Mouse (Mus musculus) embryo, embryonic 9.5 days (tissue): Measurements from ENCODE around the gene Slc5a10.

Experiments
- DNase-seq: peaks from one replicate; pipeline ENCODE4 v3.0.0-alpha.2; 2017; ENCODE audit errors: extremely low spot score

Gene Slc5a10

DNA sequence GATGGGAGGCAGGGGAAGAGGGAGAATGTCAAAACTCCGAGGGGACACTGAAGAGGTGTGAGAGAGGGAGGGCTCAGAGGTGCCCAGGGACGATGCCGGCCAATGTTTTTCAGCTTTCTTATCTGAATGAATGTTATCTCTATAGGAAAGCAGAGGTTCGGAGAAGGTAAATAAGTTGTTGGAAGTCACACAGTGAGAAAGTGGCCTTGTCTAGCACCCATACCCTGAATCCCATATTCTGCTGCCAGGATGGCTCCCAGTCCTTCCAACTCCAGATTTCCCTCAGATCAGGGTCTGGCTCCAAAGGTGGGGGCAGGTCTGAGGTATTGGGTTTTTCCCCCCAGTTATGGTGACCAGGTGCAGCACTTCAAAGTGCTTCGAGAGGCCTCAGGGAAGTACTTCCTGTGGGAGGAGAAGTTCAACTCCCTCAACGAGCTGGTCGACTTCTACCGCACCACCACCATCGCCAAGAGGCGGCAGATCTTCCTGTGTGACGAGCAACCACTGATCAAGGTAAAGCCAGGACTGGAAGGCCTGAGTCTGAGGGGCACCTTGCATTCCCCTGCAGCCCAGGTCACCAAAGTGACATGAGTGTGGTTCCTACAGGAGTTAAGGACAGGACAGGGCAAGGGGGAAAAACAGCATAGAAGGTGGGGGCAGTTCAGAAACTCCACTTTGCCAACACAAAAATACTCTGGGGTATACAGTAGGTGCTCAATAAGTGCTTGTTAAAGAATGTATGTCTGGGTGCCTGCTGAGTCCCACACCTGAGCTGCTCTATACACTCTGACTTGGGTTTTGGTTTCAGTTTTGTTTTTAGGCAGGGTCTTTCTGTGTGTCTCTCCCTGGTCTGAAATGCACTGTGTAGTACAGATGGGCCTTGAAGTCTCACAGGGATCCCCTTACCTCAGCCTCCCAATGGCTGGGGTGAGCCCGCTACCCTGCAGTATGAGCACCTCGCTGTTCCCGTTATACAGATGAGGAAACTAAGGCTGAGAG, 50.8 kb downstream of the Slc5a10 start:
- DNase-seq: no peak

DNA sequence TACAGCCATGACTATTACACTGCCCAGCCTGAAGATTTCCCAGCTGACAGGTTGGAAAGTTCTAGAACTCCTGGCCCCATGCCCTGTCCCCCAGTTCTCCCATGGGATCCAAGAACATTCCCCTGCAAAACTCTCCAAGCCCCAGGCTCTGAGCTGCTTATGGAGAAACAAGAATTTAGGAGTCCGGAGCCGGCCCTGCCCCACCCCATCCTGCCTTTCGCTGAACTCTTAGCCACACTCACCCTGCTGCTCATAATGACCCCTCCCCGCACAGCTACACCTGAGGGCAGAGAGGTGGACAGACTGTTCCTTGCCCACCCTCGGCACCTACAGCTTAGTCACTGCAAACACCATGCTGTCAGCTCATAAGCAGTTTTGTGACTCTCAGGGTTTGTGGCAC, 52.8 kb downstream of the Slc5a10 start:
- no peak for DNase-seq

DNA sequence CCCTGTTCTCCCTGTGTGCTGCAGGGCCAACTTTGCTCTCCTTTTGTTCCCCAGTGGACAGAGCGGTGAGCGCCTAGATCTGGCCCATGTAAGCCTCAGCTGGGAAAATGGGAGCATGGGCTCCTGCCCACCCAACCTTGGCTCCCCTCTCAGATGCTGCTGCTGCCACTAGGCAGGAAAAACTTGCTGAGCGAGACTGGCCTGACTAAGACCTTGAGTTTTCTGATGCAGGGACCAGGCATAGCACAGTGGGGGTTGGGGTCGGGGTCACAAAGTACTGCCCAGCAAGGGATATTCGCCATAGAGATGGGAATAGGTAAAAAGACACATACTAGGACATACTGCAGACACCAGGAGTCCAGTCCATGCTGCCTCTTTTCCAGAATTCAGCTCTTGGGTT, 53.4 kb downstream of the Slc5a10 start:
- DNase-seq: no peak

DNA sequence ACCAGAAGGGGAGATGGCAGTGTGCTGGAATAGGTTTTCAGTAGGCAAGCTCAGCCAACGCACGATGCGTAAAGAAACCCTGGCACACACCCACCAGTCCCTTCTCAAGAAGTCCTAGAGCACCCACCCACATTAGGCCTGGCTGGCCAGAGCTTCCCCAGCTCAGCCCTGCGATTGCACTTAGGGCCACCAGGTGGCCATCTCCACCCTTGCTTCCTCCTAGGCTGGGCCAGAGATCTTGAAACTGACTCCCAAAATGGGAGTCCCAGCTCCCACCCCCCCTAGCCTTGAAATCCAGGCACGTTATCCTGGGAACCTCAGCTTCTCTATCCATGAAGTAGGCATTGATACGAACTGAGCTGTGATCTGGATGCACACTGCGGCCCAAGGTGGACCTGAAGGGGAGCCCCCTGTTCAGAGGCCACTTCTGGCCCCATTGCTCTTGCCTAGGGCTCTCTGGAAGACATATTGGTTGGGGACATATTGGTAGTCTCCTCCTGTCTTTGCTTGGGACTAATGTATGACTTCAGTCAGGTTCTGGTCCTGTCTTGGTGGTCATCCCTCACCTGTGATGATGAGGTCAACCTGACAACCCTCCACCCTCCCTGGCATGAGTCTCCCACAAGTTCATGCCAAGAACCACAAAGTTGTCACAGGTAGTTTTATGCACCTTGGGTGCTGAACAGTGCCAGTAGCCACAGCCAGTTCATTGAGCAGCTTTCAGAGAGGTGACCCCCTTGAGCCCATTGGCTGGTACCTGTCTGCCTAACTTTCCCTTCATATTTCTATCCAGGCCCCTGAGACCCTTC, 54.4 kb downstream of the Slc5a10 start:
- DNase-seq: peak; percentile 21

DNA sequence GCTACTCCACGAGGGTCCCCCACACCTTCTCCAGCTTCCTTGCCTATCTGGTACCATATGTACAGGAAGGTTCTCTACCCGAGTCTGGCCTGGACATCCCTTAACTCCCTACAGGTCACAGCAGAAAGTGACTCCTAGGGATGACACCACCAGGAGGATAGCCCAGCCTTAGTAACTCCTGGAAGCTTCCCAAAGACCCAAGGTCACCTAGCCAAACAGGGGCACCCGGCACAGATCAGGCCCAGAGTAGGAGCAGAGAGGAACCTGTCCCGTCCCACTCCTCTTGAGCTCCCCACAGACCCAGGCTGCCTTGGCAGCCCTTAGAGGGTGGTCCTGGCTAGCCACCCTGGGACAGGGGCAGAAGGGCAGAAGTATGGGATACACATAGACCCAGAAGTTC, 55.2 kb downstream of the Slc5a10 start:
- DNase-seq: no peak

DNA sequence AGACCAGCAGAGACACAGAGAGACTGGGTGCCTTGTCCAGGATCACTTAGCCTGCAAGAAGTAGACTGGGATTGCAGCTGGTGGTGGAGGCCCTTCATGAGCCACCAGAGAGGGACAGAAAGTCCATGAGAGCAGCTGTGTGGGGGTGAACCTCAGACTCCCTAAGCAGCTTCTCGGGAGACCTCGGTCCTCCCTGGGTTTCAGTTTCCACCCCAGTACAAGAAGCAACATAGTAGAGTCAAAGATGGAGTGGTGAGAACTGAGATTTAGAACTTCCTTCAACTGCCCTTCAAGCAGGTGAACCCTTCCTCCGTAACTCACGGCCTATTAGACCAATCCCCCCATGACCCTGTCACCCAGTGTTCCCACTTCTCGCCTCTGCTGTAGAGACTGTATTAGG, 58.4 kb downstream of the Slc5a10 start:
- DNase-seq: no peak

DNA sequence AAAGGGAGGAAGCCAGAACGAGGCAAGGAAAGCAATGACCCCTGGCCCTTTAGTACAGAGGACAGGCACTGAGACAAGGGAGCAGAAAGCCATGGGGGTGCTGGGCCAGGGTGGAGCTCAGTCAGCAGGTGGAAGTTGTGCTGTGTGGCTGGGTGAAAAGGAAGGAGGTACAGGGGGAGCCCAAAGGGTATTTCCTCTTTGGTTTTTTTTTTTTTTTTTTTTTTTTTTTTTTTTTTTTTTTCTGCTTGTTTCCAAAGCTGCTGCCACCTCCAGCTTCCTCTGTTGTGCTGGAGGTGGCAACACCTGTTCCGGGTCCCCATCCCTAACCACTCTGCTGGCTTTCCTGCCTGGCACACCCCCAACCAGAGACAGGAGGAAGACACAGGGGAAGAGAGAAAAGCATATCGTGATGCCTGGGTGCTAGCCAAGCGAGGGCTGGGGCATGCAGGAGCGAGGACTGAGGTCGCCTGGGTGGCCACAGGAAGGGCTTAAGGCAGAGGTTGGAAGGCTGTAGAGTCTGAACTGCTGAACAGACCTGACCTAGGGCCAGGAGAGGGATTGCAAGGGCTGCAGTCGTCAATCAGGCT, 59.7 kb downstream of the Slc5a10 start:
- DNase-seq: no peak

DNA sequence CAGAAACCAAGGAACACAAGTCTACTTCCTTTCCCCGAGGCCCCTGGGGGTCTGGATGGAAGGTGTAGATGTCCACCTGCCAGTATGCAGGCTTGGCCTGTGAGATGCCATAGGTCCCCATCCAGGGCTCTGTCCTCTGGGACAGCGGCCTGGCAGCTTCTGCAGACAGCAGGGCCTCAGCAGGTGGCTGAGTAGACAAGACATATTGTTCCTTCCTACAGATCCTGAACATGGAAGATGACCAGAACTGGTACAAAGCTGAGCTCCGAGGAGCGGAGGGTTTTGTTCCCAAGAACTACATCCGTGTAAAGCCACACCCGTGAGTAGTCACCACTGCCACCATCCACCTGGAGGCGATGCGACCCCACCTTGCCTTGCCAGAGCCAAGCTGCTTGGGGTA, 60.6 kb downstream of the Slc5a10 start:
- DNase-seq: no peak

DNA sequence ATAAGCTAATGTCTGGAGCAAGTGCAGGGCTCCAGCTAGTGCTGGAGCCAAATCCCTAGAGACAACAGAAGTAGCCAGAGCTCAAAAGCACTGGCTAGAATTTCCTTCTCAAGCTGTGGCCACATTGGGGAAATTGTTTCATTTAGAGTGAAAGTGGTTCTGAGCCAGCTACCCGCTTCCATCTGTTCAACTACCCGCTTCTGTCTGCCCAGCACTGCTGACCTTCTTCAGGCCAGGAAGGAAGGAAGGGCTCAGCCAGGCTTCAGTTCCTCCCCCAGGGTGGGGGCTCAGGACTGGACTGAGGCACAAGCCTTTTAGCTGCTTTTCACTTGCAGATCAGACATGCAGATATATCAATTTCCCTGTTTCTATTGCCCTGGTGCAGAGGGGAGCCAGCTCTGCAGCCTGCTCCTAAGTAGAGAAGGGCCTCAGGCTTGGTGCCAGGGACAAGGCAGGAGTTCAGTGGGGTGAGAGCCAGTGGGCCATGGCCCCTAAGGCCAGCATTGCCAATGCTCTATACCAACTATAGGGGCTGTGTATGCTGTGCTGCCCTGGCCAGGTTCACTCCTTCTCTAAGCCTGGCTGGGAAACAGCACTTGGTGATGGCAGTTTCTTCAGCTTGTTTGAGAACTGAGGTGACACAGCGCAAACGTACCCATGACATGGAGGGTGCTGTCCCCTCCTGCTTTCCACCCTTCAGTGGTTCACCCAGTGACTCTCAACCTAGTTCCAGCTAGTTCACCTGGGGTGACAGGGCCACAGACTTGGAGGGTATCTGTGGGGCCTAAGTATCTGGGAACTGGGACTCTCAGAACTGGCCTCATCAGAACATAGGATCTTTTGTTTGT, 61.4 kb downstream of the Slc5a10 start:
- DNase-seq: no peak

DNA sequence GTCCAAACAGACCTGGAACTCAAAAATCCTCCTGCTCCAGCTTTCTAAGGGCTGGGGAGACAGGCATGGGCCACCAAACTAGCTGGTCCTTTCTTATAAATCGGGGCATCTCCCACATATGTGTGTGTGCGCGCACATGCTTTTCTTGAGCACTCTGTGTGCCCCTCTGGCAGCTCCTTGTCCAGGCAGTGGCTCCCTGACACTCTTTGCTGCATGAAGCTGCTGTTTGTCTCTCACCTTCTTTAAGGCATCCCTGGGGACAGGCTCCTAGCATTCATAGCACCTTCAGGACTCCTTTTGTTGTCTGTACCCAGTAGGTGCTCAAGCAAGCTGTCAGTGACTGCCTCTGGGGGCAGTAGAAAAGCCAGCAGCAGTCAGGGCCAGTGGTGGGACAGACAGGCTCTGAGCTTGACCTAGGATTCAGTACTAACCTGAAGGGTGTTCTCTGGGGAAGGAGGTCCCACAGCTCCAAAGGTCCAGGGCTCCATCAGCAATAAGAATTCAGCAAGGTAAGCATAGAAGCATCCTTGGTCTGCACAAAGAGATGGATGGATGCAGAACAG, 62.2 kb downstream of the Slc5a10 start:
- no peak for DNase-seq

DNA sequence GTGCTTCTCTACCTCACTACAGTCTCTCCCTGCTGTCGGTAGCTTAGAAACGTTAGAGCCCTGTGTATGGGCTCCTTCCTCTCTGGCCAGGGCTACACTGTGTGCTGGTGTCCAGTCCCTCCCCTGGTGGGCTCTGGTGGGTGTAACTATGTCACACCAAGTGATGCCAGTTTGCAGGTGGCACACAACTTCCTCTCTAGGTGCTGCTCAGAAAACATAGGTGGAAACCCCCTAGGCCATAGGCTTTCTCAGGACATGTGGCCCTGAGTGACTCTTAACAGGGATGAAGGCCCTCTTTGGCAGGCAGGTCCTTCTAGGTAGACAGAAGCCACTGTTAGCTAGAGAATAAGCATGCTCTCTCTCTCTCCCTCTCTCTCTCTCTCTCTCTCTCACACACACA, 63.2 kb downstream of the Slc5a10 start:
- DNase-seq: no peak

DNA sequence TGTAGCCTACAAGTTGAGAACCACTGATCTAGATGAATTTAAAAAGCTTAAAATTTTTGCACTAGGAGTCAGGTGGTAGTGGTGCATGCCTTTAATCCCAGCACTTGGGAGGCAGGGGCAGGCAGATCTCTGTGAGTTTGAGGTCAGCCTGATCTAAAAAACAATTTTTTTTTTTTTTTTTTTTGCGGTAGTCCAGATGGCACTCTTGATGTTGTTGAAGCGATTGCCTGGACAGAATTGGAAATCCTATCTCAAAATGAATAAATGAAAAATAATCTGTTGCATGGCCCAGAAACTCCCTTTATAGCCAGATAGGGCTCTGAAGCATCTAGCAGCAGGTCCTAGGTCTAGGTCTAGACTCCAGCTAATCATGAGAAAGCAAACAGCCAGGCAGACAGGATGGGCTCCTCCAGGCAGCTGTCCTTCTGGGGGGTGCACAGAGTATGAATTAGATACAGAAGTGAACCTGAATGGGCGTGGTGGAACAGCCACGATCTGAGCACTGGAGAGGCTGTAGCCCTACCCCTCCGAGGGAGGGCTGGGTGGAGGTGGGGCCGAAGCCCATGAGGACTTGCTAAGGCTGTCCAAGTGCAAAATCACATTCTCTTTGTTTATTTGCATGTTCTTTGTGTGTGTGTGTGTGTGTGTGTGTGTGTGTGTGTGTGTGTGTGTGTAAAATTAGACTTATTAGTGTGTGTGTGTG, 64.3 kb downstream of the Slc5a10 start:
- no peak for DNase-seq

DNA sequence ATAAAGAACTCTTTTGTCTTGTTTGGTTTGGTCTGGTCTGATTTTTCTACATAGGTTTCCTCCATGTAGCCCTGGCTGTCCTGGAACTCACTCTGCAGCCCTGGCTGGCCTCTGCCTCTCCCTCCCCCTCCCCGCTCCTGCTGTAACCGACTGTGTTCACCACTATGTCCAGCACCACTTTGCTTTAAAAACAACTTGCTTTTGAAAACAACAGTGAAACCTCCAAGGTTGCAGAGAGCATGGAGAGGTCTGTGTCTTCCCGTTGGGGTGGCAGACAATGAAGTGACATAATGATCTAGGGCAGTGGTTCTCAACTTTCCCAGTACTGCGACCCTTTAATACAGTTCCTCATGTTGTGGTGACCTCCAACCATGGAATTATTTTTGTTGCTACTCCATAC, 65.0 kb downstream of the Slc5a10 start:
- DNase-seq: no peak

DNA sequence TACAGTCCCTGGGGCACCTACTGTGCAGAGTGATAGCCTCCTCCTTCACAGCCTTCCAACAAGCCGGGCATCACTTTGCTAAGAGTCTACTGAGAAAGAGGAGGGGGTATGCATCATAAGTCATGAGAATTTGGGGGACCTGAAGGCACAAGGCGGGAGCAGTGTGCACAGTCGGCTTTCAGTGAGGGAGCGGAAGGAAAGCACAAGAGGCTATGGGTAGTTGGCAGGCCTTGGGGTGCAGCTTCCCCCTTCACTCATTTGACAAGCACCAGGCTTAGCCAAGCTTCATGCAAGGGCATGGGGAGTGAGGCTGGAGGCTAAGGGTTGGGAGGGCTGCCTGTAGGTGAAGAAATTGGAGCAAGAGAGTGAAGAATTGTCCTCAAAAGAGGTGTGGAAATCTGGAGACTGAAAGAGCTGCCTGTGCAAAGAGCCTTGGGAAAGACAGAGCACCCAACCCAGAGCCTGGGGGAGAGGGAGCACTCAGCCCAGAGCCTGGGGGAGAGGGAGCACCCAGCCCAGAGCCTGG, 65.8 kb downstream of the Slc5a10 start:
- DNase-seq: no peak

DNA sequence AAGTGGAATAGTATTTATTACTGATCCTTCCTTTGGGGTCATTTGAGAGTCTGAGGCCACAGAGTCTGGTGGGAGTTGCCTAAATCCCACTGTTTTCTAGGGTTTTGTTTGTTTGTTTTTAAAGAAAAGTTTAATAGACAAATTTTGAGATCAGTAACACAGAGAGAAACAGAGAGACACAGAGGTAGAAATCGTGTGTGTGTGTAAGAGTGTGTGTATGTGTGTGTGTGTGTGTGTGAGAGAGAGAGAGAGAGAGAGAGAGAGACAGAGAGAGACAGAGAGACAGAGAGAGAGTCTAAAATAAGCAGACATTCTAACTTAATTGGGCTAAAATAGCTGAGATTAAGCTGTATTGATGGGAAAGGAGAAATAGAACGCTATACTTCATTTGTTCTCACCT, 67.1 kb downstream of the Slc5a10 start:
- no peak for DNase-seq

DNA sequence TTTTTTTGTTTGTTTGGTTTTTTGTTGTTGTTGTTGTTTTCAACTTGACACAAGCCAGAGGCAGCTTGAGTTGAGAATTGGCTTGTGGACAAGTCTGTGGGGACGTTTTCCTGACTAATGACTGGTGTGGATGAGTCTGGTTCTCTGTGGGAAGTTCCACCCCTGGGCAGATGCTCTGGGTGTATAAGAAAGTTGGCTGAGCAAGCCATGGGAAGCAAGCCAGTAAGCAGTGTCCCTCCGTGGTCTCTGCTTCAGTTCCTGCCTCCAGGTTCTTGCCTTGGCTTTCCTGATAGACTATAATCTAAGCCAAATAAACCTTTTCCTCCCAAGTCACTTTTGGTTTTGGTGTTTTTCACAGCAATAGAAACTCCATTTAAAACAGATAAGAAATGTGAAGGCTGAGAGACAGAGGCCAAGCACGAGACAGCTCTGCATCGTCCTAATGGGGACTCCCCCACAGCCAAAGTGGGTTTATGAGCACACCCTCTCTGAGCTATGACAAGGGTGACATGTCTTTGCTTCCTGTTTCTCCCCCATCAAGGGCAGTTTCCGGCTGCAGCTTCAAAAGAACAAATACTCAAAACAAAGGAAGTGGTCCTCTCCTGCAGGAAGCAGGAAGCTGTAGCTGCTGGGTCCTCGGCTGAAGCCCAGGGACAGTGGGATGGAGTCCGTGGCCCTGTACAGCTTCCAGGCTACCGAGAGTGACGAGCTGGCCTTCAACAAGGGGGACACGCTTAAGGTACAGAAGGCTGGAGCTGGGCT, 67.8 kb downstream of the Slc5a10 start, which contains the start of gene Grap:
TSS of gene Grap (plus strand) at position 580 of the 762 bp plus-strand sequence.
- no peak for DNase-seq

DNA sequence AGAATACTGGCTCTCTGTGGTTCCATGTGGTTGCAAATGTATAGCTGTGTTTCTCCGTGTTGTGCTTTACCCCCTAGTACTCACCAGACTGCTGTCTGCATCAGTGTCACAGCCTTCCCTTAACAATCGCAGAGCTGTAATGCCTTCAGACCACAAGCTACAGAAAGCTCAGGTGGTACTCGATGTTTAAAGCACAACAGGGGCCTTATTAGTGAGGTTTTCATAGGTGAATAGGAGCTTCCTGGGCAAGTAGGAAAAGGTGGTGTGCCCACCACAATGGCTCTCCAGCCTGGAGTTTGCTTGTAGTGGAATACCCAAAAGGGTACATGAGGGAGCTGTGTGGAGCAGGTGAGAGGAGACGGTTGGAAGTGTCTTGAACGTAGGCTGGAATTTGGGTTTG, 68.4 kb downstream of the Slc5a10 start:
- DNase-seq: no peak

DNA sequence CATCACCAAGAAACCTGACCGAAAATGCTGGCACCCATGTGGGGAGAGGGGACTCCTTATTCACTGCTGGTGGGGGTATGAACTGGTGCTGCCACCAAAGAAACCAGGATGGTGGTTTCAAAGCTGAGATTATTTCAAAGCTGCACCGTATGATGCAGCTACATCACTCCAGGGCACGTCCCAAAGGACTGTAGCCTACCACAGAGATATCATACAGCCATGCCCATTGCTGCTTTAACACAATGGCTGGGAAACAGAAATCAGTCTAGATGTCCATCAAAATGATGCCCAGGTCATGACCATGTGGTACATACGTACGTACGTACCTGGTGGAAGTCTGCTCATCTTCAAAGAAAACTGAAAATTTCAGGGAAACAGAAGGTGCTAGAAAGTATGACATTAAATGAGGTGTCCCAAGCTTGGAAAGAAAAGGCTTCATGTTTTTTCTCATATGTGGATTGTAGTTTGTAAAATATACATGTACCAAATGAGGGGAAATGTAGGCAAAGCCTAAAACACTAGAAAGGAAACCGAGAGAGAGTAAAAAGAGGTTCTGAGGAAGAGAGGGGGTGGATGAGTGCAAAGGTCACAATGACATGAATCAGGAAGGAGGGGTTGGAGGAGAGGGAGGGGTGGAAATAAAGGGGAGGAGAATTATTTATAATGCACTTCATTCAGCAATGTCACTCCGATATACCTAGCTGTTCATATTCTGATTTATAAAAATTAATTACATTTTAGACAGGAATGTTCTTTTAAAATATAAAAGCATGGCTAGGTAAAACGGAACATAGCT, 70.0 kb downstream of the Slc5a10 start:
- DNase-seq: no peak

DNA sequence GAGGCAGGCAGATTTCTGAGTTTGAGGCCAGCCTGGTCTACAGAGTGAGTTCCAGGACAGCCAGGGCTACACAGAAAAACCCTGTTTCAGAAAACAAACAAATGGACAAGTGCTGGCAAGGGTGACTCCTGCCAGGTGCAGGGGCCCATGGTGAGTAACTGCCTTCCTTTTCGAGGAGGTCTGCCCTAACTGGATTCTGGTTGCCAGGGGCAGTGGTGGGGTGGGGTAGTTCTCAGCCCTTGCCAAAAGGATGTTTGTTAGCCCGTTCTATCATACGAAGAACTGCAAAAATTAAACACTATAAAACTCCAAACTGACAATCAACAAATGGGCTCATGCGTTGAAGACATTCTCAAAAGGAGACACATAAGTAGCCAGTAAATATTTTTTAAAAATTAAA, 71.0 kb downstream of the Slc5a10 start:
- DNase-seq: no peak
